Mouse (Mus musculus): Measurements from ENCODE around the gene Sirpa. TPM values are rescaled to one million over a fixed set of nuclear protein-coding genes. Genes with fewer than 3 reads are reported as not detected.

The Sirpa gene
- total RNA-seq, 2 experiments from 2014 or later = 0.52 to 8.0 TPM

DNA sequence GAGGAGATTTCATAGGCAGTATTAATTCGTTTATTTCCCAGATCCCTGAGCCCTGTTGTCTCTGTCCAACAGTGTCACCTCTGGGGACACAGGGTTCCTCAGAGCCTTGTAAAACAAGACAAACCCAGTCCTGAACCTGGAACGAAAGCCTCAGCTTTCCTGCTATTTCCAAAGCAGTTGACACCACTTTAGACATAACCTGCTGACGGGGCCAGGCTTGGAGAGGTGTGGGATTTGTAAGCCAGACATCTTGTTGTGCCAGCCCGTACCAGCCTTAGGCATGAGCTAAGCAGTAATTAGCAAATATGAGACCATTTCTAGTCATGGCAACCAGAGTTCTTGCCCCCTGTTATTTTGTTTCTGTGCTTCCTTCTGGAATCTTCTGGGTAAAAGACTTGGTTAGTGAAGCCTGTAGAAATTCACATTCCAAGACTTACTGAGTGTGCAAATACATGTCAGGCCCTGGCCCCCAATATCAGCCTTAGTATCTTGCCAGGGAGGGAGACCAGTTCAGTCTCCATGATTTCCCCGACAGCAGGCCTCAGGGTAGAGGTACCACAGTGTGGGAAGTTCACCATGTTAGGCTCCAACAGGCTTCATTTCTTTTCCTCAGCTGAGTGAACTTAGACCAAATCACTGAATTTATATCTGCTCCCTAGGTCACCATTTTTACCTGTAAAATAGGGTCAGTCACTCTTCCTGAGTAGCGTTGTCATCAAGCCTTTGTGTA lies 36.0 kb downstream of the Sirpa start:
- no peak for ATAC-seq (replicated peaks; ENCODE audit: low FRiP score, low TSS enrichment, poor library complexity, severe bottlenecking)

- ATAC-seq (replicated peaks; ENCODE audit: low FRiP score, low TSS enrichment, poor library complexity, severe bottlenecking) = no peak
Observed at GRCm38 (mm10) chr2:129629786-129630531, 37.3 kb downstream of the Sirpa start.

- no peak for ATAC-seq (replicated peaks; ENCODE audit: low FRiP score, low TSS enrichment, poor library complexity, severe bottlenecking)
Observed at GRCm38 (mm10) chr2:129630532-129630886, 37.9 kb downstream of the Sirpa start.

DNA sequence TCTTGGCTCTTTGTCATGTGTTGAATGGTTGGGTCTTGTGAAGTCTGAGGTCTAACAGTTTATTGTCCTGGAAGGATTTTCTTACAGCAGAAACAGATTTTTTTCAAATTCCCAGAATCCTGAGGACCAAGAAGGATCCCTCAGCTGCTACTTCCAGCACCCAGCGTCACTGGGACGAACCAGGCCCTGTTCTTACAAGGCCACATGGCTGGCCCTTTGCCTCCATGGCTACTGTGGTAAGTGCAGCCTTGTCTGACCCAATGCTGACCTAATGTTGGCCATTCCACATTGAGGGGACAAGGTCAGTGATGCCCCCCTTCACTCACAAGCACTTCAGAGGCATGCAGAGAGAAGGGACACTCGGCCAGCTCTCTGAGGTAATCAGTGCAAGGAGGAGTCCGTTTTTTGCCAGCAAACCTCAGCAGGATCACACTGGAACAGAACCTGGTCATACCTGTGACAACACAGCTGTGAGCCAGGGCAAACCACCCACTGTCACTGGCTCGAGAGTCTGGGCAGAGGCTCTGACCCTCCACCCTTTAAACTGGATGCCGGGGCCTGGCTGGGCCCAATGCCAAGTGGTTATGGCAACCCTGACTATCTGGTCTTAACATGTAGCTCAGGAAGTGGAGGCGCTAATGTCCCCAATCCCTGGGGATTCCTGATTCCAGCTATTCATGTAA lies 38.5 kb downstream of the Sirpa start:
- no peak for ATAC-seq (replicated peaks; ENCODE audit: low FRiP score, low TSS enrichment, poor library complexity, severe bottlenecking)

- ATAC-seq (replicated peaks; ENCODE audit: low FRiP score, low TSS enrichment, poor library complexity, severe bottlenecking) = no peak
Observed at GRCm38 (mm10) chr2:129632324-129632723, 39.7 kb downstream of the Sirpa start.

GRCm38 (mm10) chr2:129633077-129633732 lies 40.6 kb downstream of the Sirpa start:
- ATAC-seq (replicated peaks; ENCODE audit: low FRiP score, low TSS enrichment, poor library complexity, severe bottlenecking) = no peak

DNA sequence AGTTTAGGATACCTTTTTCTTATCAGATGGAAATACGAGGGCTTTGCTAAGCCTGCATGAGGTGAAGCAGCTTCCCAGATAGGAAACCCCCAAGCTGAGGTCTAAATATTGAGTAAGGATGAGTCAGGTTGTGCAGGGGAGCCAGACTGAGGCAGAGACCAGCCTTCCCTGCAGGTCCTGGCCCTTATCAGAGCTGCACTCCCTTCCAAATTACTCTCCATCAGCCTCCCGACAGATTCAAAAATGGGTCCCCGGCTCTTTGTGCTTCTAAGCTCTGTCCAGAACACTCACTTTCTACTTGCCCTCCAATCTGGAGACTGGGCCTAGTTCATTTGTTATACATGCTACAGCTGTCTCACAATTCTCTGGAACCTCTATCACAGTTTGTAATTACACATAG lies 41.3 kb downstream of the Sirpa start:
- no peak for ATAC-seq (replicated peaks; ENCODE audit: low FRiP score, low TSS enrichment, poor library complexity, severe bottlenecking)

DNA sequence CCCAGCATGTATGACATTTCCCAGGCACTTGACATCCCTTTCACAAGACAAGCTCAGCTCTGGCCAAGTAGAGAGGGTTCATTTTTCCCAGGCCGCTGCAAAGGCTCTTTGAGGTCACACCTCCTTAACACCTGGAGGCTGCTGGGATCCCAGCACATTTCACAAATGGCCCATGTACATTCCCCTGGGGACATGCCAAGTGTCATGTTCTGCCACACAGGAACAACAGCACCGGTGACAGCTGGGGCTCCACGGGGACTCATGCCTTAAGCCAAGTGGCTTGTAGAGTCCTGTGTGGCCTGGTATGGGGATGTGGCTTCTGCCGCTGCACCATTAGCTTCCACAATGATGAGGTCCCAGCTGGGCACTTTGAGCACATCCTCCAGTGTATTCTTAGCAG lies 60.0 kb downstream of the Sirpa start:
- no peak for ATAC-seq (replicated peaks; ENCODE audit: low FRiP score, low TSS enrichment, poor library complexity, severe bottlenecking)

- peak; percentile 75 for ATAC-seq (replicated peaks; ENCODE audit: low FRiP score, low TSS enrichment, poor library complexity, severe bottlenecking)
Observed at GRCm38 (mm10) chr2:129653632-129654031, 61.0 kb downstream of the Sirpa start.

DNA sequence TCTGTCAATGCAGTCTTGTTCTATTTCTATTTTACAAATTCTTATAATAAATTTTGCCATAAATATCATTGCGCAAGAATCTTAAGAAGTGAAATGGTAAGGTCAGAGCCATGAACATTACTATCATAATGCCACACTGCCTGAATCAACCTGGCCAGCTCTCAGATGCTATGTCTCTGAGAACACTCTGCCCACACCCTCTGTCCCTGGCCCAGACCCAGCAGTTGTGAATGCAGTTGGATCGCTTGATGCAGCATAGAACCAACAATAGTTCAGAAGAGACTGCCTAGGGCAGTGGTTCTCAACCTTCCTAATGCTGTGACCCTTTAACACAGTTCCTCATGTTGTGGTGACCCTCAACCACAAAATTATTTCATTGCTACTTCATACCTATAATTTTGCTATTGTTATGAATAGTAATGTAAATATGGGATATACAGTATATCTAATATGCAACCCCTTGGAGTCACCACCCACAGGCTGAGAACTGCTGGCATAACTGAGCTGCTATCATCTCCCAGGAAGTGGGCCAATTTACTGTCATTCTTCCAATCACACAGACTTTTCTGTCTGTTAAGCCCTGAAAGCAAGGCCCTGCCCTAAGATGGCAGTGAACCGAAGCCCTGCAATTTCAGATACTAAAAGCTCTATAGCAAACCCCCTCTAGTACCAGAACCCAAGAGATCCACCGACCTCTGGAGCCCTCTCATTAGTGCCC lies 61.8 kb downstream of the Sirpa start:
- peak; percentile 81 for ATAC-seq (replicated peaks; ENCODE audit: low FRiP score, low TSS enrichment, poor library complexity, severe bottlenecking)

DNA sequence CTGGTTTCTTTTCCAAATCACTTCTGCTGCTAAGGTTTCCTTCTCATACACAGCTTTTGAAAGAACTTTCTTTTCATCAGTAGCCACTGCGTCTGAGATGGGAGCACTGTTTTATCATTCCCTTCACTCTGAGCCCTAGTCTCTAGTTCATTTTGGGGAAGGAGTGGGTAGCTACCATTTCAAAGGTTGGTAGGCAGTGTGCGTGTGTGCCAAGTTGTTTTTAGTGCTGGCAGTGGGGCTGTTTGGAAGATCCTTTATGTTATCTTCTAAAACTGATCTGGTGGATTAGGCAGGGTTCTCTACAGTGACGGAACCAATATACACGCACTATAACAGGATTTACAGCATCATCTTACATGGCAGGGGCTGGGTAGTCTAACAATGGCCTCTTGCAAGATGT lies 62.4 kb downstream of the Sirpa start:
- ATAC-seq (replicated peaks; ENCODE audit: low FRiP score, low TSS enrichment, poor library complexity, severe bottlenecking) = no peak

DNA sequence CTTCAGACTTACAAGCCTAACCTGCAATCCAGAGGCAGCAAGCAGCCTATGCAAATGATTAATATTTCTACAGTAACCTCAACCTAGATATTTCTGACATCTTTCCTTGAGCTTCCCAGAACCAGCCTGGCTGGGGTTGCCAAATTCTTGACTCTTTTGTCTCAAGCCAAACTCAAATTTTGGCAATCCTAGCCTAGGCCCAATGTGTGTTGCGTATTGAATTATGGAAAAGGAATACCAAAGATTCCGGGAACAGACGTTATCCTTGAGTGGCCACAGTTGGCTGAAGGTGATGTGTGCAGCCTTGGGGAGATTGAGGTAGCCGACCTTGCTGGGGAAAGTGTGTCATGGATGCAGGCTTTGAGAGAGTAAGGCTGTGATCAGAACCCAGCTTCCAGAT lies 66.2 kb downstream of the Sirpa start:
- ATAC-seq (replicated peaks; ENCODE audit: low FRiP score, low TSS enrichment, poor library complexity, severe bottlenecking) = no peak

GRCm38 (mm10) chr2:129660020-129660419 lies 67.4 kb downstream of the Sirpa start:
- ATAC-seq (replicated peaks; ENCODE audit: low FRiP score, low TSS enrichment, poor library complexity, severe bottlenecking) = no peak

DNA sequence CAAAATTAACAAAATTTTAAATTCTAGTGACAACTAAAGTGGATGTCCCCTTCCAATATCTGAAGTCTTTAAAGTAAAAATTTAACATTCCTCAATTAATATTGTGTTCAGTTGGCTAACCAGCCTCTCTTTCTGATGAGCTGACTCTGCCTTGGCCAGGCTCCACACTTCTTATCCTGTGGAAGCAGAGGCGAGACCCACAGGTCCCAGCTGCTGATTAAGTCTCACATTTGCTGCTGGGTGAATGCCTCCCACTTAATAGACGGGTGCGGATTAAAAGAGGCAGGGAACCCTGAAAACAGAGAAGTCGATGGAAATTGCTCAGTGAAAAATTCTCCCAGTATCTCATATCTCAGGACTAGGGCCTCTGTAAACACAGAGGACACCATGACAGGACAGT lies 69.8 kb downstream of the Sirpa start:
- peak; percentile 98 for ATAC-seq (replicated peaks; ENCODE audit: low FRiP score, low TSS enrichment, poor library complexity, severe bottlenecking)

GRCm38 (mm10) chr2:129671911-129672310 lies 79.3 kb downstream of the Sirpa start:
- no peak for ATAC-seq (replicated peaks; ENCODE audit: low FRiP score, low TSS enrichment, poor library complexity, severe bottlenecking)

- peak; percentile 97 for ATAC-seq (replicated peaks; ENCODE audit: low FRiP score, low TSS enrichment, poor library complexity, severe bottlenecking)
Observed at GRCm38 (mm10) chr2:129674935-129675634, 82.5 kb downstream of the Sirpa start.

DNA sequence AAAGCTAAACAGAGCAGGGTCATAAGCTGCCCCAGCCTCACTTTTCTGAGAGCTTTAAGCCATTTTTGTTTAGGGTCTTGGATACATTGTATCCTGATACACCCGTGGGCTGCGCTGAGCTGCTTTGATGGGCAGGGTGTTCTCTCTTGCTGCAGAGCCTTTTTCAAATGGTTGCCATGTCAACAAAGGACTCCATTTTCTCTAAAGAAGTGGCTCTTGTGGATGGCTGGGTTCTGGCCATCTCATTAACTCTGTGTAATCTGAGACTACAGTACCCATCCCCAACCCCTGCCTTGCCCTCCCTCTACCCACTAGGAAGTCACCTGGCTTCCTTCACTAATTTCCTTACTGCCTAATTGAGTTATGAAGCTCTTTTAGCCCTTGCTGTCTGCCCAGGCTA lies 85.0 kb downstream of the Sirpa start:
- ATAC-seq (replicated peaks; ENCODE audit: low FRiP score, low TSS enrichment, poor library complexity, severe bottlenecking) = no peak

GRCm38 (mm10) chr2:129679066-129679465 lies 86.4 kb downstream of the Sirpa start:
- no peak for ATAC-seq (replicated peaks; ENCODE audit: low FRiP score, low TSS enrichment, poor library complexity, severe bottlenecking)

GRCm38 (mm10) chr2:129680236-129680635 lies 87.6 kb downstream of the Sirpa start:
- no peak for ATAC-seq (replicated peaks; ENCODE audit: low FRiP score, low TSS enrichment, poor library complexity, severe bottlenecking)
